Mouse (Mus musculus) WW6 (cell line): ENCODE measurements around the gene Bmp15.

ENCODE experiments used
- DNase-seq: peaks from one replicate; pipeline ENCODE4 v3.0.0-alpha.2; 2013; ENCODE audit warnings: low read depth, low spot score

The Bmp15 gene

GRCm38 (mm10) chrX:6320621-6321020 is at the start of gene Bmp15:
Gene Bmp15, minus strand, starts transcription at chrX:6320721.
- DNase-seq = no peak

GRCm38 (mm10) chrX:6368822-6369221 is 48.3 kb upstream of the Bmp15 start:
- no peak for DNase-seq

GRCm38 (mm10) chrX:6357503-6358114 is 37.1 kb upstream of the Bmp15 start:
- no peak for DNase-seq

- no peak for DNase-seq
These were observed 36.4 kb upstream of the Bmp15 start for GRCm38 (mm10) chrX:6356876-6357275.

GRCm38 (mm10) chrX:6345273-6345959 is 24.9 kb upstream of the Bmp15 start:
- no peak for DNase-seq

GRCm38 (mm10) chrX:6324056-6324455 is 3.5 kb upstream of the Bmp15 start:
- no peak for DNase-seq

- DNase-seq = no peak
These were observed 2.8 kb downstream of the Bmp15 start for GRCm38 (mm10) chrX:6317747-6318146.
